ENCODE assay signal across 17 mouse cellular contexts in genomic region chr8:12825686-12826237, GRCm38 (mm10). TPM values are rescaled to one million over a fixed set of nuclear protein-coding genes. Genes with fewer than 3 reads are reported as not detected.
DNase-seq lines count a peak whose midpoint lies in the region; ATAC-seq and TF ChIP-seq lines count a peak whose summit lies in the region.
"Had no signal": no experiment of that assay in that cellular context is flagged by ENCODE, and none has a peak within 500 bp of the region (broad histone marks: within the 10 kb centered on the region; RNA-seq: fewer than 3 reads in every experiment).

No protein-coding gene starts in this region.

- no peaks in the 10 kb centered on the region for H3K4me1 ChIP-seq in kidney, adult 2 months (ENCODE audit: control insufficient read depth, insufficient read depth, low read length)
- H3K4me1 ChIP-seq in lung, embryonic 16.5 days (replicated peaks; ENCODE audit: control insufficient read depth, insufficient read depth, low read length), result peaks cover 7% of the 10 kb centered on the region
- H3K4me1 ChIP-seq in midbrain, embryonic 15.5 days, result no peaks in the 10 kb centered on the region
- peaks cover 11% of the 10 kb centered on the region; the same call in 1 of the 2 replicates for H3K4me1 ChIP-seq in embryonic facial prominence, embryonic 10.5 days
- H3K4me1 ChIP-seq: embryonic facial prominence, embryonic 13.5 days had no signal

- H3K9ac ChIP-seq in lung, embryonic 16.5 days (ENCODE audit: low read length), result no peak overlapping the region
- no peak overlapping the region for H3K9ac ChIP-seq in midbrain, embryonic 15.5 days
- H3K9ac ChIP-seq: lung, embryonic 14.5 days; neural tube, embryonic 13.5 days had no signal

- H3K4me3 ChIP-seq in kidney, adult 2 months (ENCODE audit: insufficient read depth, low read depth, low read length), result no peak overlapping the region
- H3K4me3 ChIP-seq in lung, embryonic 16.5 days (ENCODE audit: low read length), result no peak overlapping the region
- H3K4me3 ChIP-seq in midbrain, embryonic 15.5 days, result no peak overlapping the region
- no peak overlapping the region for H3K4me3 ChIP-seq in embryonic facial prominence, embryonic 10.5 days
- H3K4me3 ChIP-seq: embryonic facial prominence, embryonic 13.5 days; forebrain, embryonic 10.5 days; neural tube, embryonic 13.5 days had no signal

- no peak overlapping the region for H3K4me2 ChIP-seq in lung, embryonic 16.5 days (ENCODE audit: low read depth, low read length)
- H3K4me2 ChIP-seq in midbrain, embryonic 15.5 days, result no peak overlapping the region
- H3K4me2 ChIP-seq: embryonic facial prominence, embryonic 13.5 days; lung, embryonic 14.5 days; neural tube, embryonic 13.5 days had no signal

- no peak for TF ChIP-seq POLR2A in kidney, adult 2 months (IDR thresholded peaks at IDR 0.05; ENCODE audit: low read depth, low read length)

- peak; percentile 64 for ATAC-seq in granulocyte monocyte progenitor cell, adult 5-6 weeks (replicated peaks; ENCODE audit: poor library complexity, severe bottlenecking)
- peak; percentile 73 for ATAC-seq in lung, embryonic 16.5 days (ENCODE audit: low read depth)
- ATAC-seq in midbrain, embryonic 15.5 days (replicated peaks), result no peak
- ATAC-seq: CD4-positive, CD25-positive, alpha-beta regulatory T cell, adult 4 months had no signal

- H3K36me3 ChIP-seq in kidney, adult 2 months (ENCODE audit: control insufficient read depth, insufficient read depth, low read length), result peaks cover 10% of the 10 kb centered on the region
- peaks cover 24% of the 10 kb centered on the region for H3K36me3 ChIP-seq in lung, embryonic 16.5 days (ENCODE audit: control insufficient read depth, insufficient read depth, low read length)
- peaks cover 20% of the 10 kb centered on the region; the same call in 1 of the 2 replicates for H3K36me3 ChIP-seq in midbrain, embryonic 15.5 days (replicated peaks)
- H3K36me3 ChIP-seq in embryonic facial prominence, embryonic 10.5 days (replicated peaks), result peaks cover 84% of the 10 kb centered on the region

- no peaks in the 10 kb centered on the region for H3K27me3 ChIP-seq in kidney, adult 2 months (replicated peaks; ENCODE audit: control insufficient read depth, insufficient read depth, low read length)
- no peaks in the 10 kb centered on the region for H3K27me3 ChIP-seq in lung, embryonic 16.5 days (ENCODE audit: control insufficient read depth, insufficient read depth, low read depth, low read length)
- no peaks in the 10 kb centered on the region for H3K27me3 ChIP-seq in midbrain, embryonic 15.5 days (replicated peaks)
- no peaks in the 10 kb centered on the region for H3K27me3 ChIP-seq in embryonic facial prominence, embryonic 10.5 days (replicated peaks; ENCODE audit: low read depth, poor library complexity, severe bottlenecking)
- H3K27me3 ChIP-seq: embryonic facial prominence, embryonic 13.5 days; neural tube, embryonic 13.5 days had no signal

- no peak overlapping the region for H3K27ac ChIP-seq in kidney, adult 2 months (ENCODE audit: insufficient read depth, low read depth, low read length)
- peak overlapping the region; percentile 64 for H3K27ac ChIP-seq in lung, embryonic 16.5 days (ENCODE audit: low read length)
- H3K27ac ChIP-seq in midbrain, embryonic 15.5 days, result no peak overlapping the region
- no peak overlapping the region for H3K27ac ChIP-seq in embryonic facial prominence, embryonic 10.5 days (replicated peaks)
- H3K27ac ChIP-seq: embryonic facial prominence, embryonic 13.5 days; forebrain, embryonic 10.5 days; neural tube, embryonic 13.5 days had no signal

- DNase-seq in kidney, adult 2 months, result peak; percentile 28
- DNase-seq in kidney, postnatal 14 days, result no peak
- DNase-seq in skeletal muscle tissue, adult 2 months (ENCODE audit: low read depth, low spot score), result peak; percentile 17
- no peak for DNase-seq in embryonic facial prominence, embryonic 10.5 days (ENCODE audit: low spot score)
- DNase-seq: cerebellum, postnatal 36 days; heart, adult 18-20 months; heart, postnatal 36 days; kidney, postnatal 10 days; lung, embryonic 14.5 days; thymus, postnatal 25 days had no signal

- WGBS in kidney, adult 2 months, result 78% methylated on average over 8 of the region's 8 CpGs
- WGBS in lung, embryonic 16.5 days, result 49% methylated on average over 8 of the region's 8 CpGs
- 84% methylated on average over 8 of the region's 8 CpGs for WGBS in midbrain, embryonic 15.5 days
- WGBS in embryonic facial prominence, embryonic 10.5 days, result 86% methylated on average over 8 of the region's 8 CpGs

- H3K9me3 ChIP-seq in lung, embryonic 16.5 days (ENCODE audit: control insufficient read depth, low read length), result no peaks in the 10 kb centered on the region
- H3K9me3 ChIP-seq in midbrain, embryonic 15.5 days, result no peaks in the 10 kb centered on the region
- H3K9me3 ChIP-seq in embryonic facial prominence, embryonic 10.5 days, result no peaks in the 10 kb centered on the region
- H3K9me3 ChIP-seq: embryonic facial prominence, embryonic 13.5 days; forebrain, embryonic 10.5 days; neural tube, embryonic 13.5 days had no signal

- no peak for TF ChIP-seq CTCF in kidney, adult 2 months (conservative IDR thresholded peaks at IDR 0.05; ENCODE audit: insufficient read depth, insufficient read length, low read depth, low read length)

RNA-seq across cellular contexts. Expression of gene Mcf2l, which starts 47.8 kb away (rescaled TPM):
- 15.1 and 16.6 TPM in 2 replicates for polyA plus RNA-seq in kidney, adult 2 months (2012; rRNA removed)
- total RNA-seq in granulocyte monocyte progenitor cell, adult 5-6 weeks (2014; fragmentation: Nextera tagmentation), result 19.5 and 19.8 TPM in 2 replicates
- total RNA-seq in granulocyte monocyte progenitor cell, adult 5-6 weeks (2017), result 16.2 and 16.4 TPM in 2 replicates
- polyA plus RNA-seq in lung, embryonic 16.5 days (2015; fragmentation: Nextera tagmentation; extraction: Ambion mirVana), result 16.0 and 16.1 TPM in 2 replicates
- polyA plus RNA-seq in midbrain, embryonic 15.5 days (2015; fragmentation: Nextera tagmentation; extraction: Ambion mirVana), result 176 and 189 TPM in 2 replicates
- polyA plus RNA-seq in embryonic facial prominence, embryonic 10.5 days (2016; fragmentation: Nextera tagmentation; extraction: Ambion mirVana), result 15.8 and 17.4 TPM in 2 replicates

Comparison
In these comparisons a context has a peak if more than half of its experiments do, and no peak if none do; other contexts are left out.
1. DNase-seq: peak in kidney, adult 2 months (single experiment) and skeletal muscle tissue, adult 2 months (single experiment); none in kidney, postnatal 14 days (single experiment) and embryonic facial prominence, embryonic 10.5 days (single experiment).